Mouse (Mus musculus) layer of hippocampus, adult 8-10 months (tissue): ENCODE measurements around the gene Ldhal6b. TPM values are rescaled to one million over a fixed set of nuclear protein-coding genes. Genes with fewer than 3 reads are reported as not detected.

Experiments used
- microRNA-seq, 2 experiments: library from miRNA; unstranded; fragments of <30 nt; microRNA quantifications; one replicate each; pipeline ENCODE4 v1.2.0; 2022
- total RNA-seq, 4 experiments: library from RNA; stranded (reverse); gene quantifications; 2 replicates each; pipeline ENCODE4 v1.2.4; 2022

The Ldhal6b gene
- total RNA-seq, 4 experiments from 2014 or later, result 1.5 to 2.0 (median 1.8) TPM

Small RNAs within 50 kb of the gene (microRNA-seq; reads per million reads assigned to microRNA genes)
- 0 reads per million in 2 experiments for gene Gm22475

Other genes starting within 250 kb of the Ldhal6b start
- 10 to 100 TPM; 69.3 to 73.1 (median 71.8) TPM for gene Tmem242, start 21.5 kb upstream of the Ldhal6b start, total RNA-seq
- 10 to 100 TPM; 34.6 to 44.3 (median 41.9) TPM for gene Zdhhc14, start 73.8 kb upstream of the Ldhal6b start, total RNA-seq